Mouse (Mus musculus): Measurements from ENCODE around the gene Ezh1. TPM values are rescaled to one million over a fixed set of nuclear protein-coding genes. Genes with fewer than 3 reads are reported as not detected.

Gene Ezh1
- polyA plus RNA-seq, 1 experiment, result 35.8 TPM

DNA sequence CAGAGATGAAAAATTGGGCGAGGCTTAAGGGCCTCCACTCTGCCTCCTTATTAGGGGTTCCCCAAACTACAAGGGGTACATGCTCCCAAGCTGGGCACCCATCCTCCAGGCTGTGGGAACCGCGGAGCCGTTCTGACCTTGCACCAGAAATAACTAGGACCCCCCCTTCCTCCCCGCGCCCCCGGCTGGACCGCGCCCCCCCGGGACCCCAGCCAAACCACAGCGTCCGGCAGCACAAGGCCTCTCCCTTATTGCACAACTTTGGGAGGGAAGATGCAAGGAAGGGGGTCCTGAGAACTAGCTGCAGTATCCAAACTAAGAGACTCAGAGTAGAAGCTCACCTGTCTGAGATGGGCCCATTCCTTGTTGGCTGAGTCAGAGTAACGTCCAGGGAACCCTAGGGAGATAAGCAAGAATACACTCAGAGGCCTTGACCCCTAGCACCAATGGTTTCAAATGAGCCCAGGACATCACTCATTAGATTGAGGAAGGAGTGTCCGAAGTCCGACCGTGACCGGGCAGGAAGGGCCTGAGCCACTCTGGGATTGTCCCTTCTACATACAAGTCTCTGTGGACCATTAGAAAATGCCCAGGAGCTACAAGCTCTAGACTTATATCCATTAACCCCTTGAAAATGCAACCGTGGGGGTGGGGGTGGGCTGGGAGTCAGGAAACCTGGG is 57.8 kb downstream of the Ezh1 start:
- WGBS, result 16% methylated on average over 18 of the region's 18 CpGs
- no peak overlapping the region for H3K27ac ChIP-seq (ENCODE audit: control insufficient read depth, insufficient read depth, low read depth, low read length, poor library complexity)
- peaks cover 2% of the 10 kb centered on the region; the same call in 1 of the 2 replicates for H3K4me1 ChIP-seq (ENCODE audit: control insufficient read depth, insufficient read depth, low read length)
- H3K4me3 ChIP-seq (replicated peaks; ENCODE audit: control insufficient read depth, low read depth, low read length), result no peak overlapping the region
- no peak for TF ChIP-seq CTCF (IDR thresholded peaks at IDR 0.05; ENCODE audit: control insufficient read depth, insufficient read depth, low read length)
- no peak for TF ChIP-seq POLR2A (IDR thresholded peaks at IDR 0.05; ENCODE audit: borderline replicate concordance, control insufficient read depth, low read depth, low read length)

DNA sequence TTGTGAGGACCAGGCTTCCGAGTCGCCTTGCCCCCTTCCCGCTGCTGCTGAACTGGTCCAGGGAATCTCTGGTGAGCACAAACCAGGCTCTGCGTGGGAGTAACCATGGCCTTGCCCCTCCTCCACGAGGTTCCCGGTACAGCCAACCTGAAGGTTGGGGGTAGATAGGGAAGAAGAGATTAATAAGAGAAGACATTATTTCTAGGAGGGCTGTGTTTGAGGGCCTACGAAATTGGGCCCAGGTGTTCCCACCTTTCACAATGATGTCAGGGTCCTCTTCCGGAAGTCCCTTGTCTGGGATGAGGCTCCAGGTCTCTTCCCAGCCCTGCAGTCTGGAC is 58.3 kb downstream of the Ezh1 start:
- WGBS, result 42% methylated on average over 8 of the region's 8 CpGs
- no peaks in the 10 kb centered on the region; the same call in 1 of the 2 replicates for H3K4me1 ChIP-seq (ENCODE audit: control insufficient read depth, insufficient read depth, low read length)
- H3K4me3 ChIP-seq (replicated peaks; ENCODE audit: control insufficient read depth, low read depth, low read length), result no peak overlapping the region
- TF ChIP-seq POLR2A (IDR thresholded peaks at IDR 0.05; ENCODE audit: borderline replicate concordance, control insufficient read depth, low read depth, low read length) (no peak), CTCF (IDR thresholded peaks at IDR 0.05; ENCODE audit: control insufficient read depth, insufficient read depth, low read length) (no peak)
- H3K27ac ChIP-seq (ENCODE audit: control insufficient read depth, insufficient read depth, low read depth, low read length, poor library complexity), result no peak overlapping the region

- no peak overlapping the region for H3K4me3 ChIP-seq (replicated peaks; ENCODE audit: control insufficient read depth, low read depth, low read length)
- no peak overlapping the region for H3K27ac ChIP-seq (ENCODE audit: control insufficient read depth, insufficient read depth, low read depth, low read length, poor library complexity)
- WGBS, result 50% methylated on average over 19 of the region's 19 CpGs
- no peaks in the 10 kb centered on the region for H3K4me1 ChIP-seq (ENCODE audit: control insufficient read depth, insufficient read depth, low read length)
- TF ChIP-seq CTCF (IDR thresholded peaks at IDR 0.05; ENCODE audit: control insufficient read depth, insufficient read depth, low read length), result no peak
- TF ChIP-seq POLR2A (IDR thresholded peaks at IDR 0.05; ENCODE audit: borderline replicate concordance, control insufficient read depth, low read depth, low read length), result no peak
These were observed 58.9 kb downstream of the Ezh1 start for GRCm38 (mm10) chr11:101167211-101167962.

GRCm38 (mm10) chr11:101166357-101166756 is 59.9 kb downstream of the Ezh1 start:
- 58% methylated on average over 14 of the region's 14 CpGs for WGBS
- TF ChIP-seq CTCF (IDR thresholded peaks at IDR 0.05; ENCODE audit: control insufficient read depth, insufficient read depth, low read length), result no peak
- no peak for TF ChIP-seq POLR2A (IDR thresholded peaks at IDR 0.05; ENCODE audit: borderline replicate concordance, control insufficient read depth, low read depth, low read length)
- Histone ChIP-seq H3K4me1 (ENCODE audit: control insufficient read depth, insufficient read depth, low read length) (no peaks in the 10 kb centered on the region), H3K4me3 (replicated peaks; ENCODE audit: control insufficient read depth, low read depth, low read length) (no peak overlapping the region), H3K27ac (ENCODE audit: control insufficient read depth, insufficient read depth, low read depth, low read length, poor library complexity) (no peak overlapping the region)

- no peak for TF ChIP-seq POLR2A (IDR thresholded peaks at IDR 0.05; ENCODE audit: borderline replicate concordance, control insufficient read depth, low read depth, low read length)
- no peak for TF ChIP-seq CTCF (IDR thresholded peaks at IDR 0.05; ENCODE audit: control insufficient read depth, insufficient read depth, low read length)
- no peak overlapping the region for H3K27ac ChIP-seq (ENCODE audit: control insufficient read depth, insufficient read depth, low read depth, low read length, poor library complexity)
- H3K4me3 ChIP-seq (replicated peaks; ENCODE audit: control insufficient read depth, low read depth, low read length), result no peak overlapping the region
- H3K4me1 ChIP-seq (ENCODE audit: control insufficient read depth, insufficient read depth, low read length), result no peaks in the 10 kb centered on the region
- 31% methylated on average over 35 of the region's 35 CpGs for WGBS
These were observed 61.3 kb downstream of the Ezh1 start for GRCm38 (mm10) chr11:101164677-101165580.

GRCm38 (mm10) chr11:101164351-101164665 is 62.0 kb downstream of the Ezh1 start:
- TF ChIP-seq POLR2A (IDR thresholded peaks at IDR 0.05; ENCODE audit: borderline replicate concordance, control insufficient read depth, low read depth, low read length), result no peak
- no peak for TF ChIP-seq CTCF (IDR thresholded peaks at IDR 0.05; ENCODE audit: control insufficient read depth, insufficient read depth, low read length)
- 24% methylated on average over 21 of the region's 21 CpGs for WGBS

GRCm38 (mm10) chr11:101163476-101164350 is 62.5 kb downstream of the Ezh1 start:
- WGBS, result 33% methylated on average over 49 of the region's 49 CpGs
- H3K27ac ChIP-seq (ENCODE audit: control insufficient read depth, insufficient read depth, low read depth, low read length, poor library complexity), result no peak overlapping the region
- no peaks in the 10 kb centered on the region for H3K4me1 ChIP-seq (ENCODE audit: control insufficient read depth, insufficient read depth, low read length)
- no peak overlapping the region for H3K4me3 ChIP-seq (replicated peaks; ENCODE audit: control insufficient read depth, low read depth, low read length)
- TF ChIP-seq CTCF (IDR thresholded peaks at IDR 0.05; ENCODE audit: control insufficient read depth, insufficient read depth, low read length) (no peak), POLR2A (IDR thresholded peaks at IDR 0.05; ENCODE audit: borderline replicate concordance, control insufficient read depth, low read depth, low read length) (no peak)

More at GRCm38 (mm10) chr11:101164351-101164665, 62.0 kb downstream of the Ezh1 start:
- Histone ChIP-seq H3K4me1 (ENCODE audit: control insufficient read depth, insufficient read depth, low read length) (no peaks in the 10 kb centered on the region), H3K27ac (ENCODE audit: control insufficient read depth, insufficient read depth, low read depth, low read length, poor library complexity) (no peak overlapping the region), H3K4me3 (replicated peaks; ENCODE audit: control insufficient read depth, low read depth, low read length) (no peak overlapping the region)

Measured in bone marrow, adult 2 months (tissue).